Mouse (Mus musculus): ENCODE results near the gene Entpd6. TPM values are rescaled to one million over a fixed set of nuclear protein-coding genes. Genes with fewer than 3 reads are reported as not detected.

Gene Entpd6
- total and polyA plus RNA-seq, 2 experiments from 2014 or later: 17.3 to 25.8 TPM

DNA sequence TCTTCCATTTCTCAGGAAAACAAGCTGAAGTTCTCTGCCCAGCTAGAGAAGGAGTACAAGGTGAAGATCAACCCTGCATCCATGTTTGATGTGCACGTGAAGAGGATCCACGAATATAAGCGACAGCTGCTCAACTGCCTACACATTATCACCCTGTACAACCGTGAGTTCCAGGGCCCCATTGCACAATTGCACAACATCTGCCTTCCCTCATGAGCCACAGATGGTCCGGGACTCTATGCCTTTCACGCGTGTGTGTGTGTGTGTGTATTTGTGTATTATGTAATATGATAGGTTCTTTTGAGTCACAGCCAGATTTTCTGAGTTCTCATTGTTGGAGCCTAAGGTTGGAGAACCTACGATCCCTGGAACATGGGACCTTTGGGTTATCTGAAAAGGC is 71.9 kb downstream of the Entpd6 start:
- no peak overlapping the region for H3K27ac ChIP-seq (ENCODE audit: low read depth)
- H3K9ac ChIP-seq (replicated peaks; ENCODE audit: low read depth, low read length): no peak overlapping the region
- no peak for DNase-seq (ENCODE audit: low spot score)
- H3K4me1 ChIP-seq (ENCODE audit: control insufficient read depth, insufficient read depth): no peaks in the 10 kb centered on the region
- no peak overlapping the region for H3K4me2 ChIP-seq (ENCODE audit: low read depth, low read length)
- H3K27me3 ChIP-seq (ENCODE audit: control insufficient read depth, insufficient read depth, low read length): no peaks in the 10 kb centered on the region
- H3K4me3 ChIP-seq (ENCODE audit: low read depth, low read length): no peak overlapping the region
- WGBS: 89% methylated on average over 8 of the region's 8 CpGs
- ATAC-seq (ENCODE audit: insufficient read depth, low read depth): no peak
- TF ChIP-seq EP300 (IDR thresholded peaks at IDR 0.05; ENCODE audit: low read depth) (no peak), CTCF (IDR thresholded peaks at IDR 0.05; ENCODE audit: low read depth) (no peak)
- peaks cover 100% of the 10 kb centered on the region for H3K36me3 ChIP-seq (replicated peaks; ENCODE audit: control insufficient read depth, insufficient read depth, low read length)
- H3K9me3 ChIP-seq (replicated peaks; ENCODE audit: control insufficient read depth, low read length): no peaks in the 10 kb centered on the region

Other genes starting within 250 kb of the Entpd6 start
- not detected in 2 replicates for gene Cst7, start 178.6 kb upstream of the Entpd6 start, total RNA-seq (2014; rRNA removed; ENCODE audit: low replicate concordance)
- gene Cst7, start 178.6 kb upstream of the Entpd6 start, polyA plus RNA-seq (2015; fragmentation: Nextera tagmentation; extraction: Ambion mirVana): 0.12 and 0.16 TPM in 2 replicates
- gene Apmap, start 140.5 kb upstream of the Entpd6 start, total RNA-seq (2014; rRNA removed; ENCODE audit: low replicate concordance): 8.5 and 14.4 TPM in 2 replicates
- 19.0 and 19.8 TPM in 2 replicates for gene Apmap, start 140.5 kb upstream of the Entpd6 start, polyA plus RNA-seq (2015; fragmentation: Nextera tagmentation; extraction: Ambion mirVana)
- gene Acss1, start 80.5 kb upstream of the Entpd6 start, total RNA-seq (2014; rRNA removed; ENCODE audit: low replicate concordance): 43.0 and 59.2 TPM in 2 replicates
- gene Acss1, start 80.5 kb upstream of the Entpd6 start, polyA plus RNA-seq (2015; fragmentation: Nextera tagmentation; extraction: Ambion mirVana): 17.0 and 18.5 TPM in 2 replicates
- gene Vsx1, start 59.7 kb upstream of the Entpd6 start, total RNA-seq (2014; rRNA removed; ENCODE audit: low replicate concordance): not detected in 2 replicates
- gene Vsx1, start 59.7 kb upstream of the Entpd6 start, polyA plus RNA-seq (2015; fragmentation: Nextera tagmentation; extraction: Ambion mirVana): not detected in 2 replicates
- gene Pygb, start 37.7 kb downstream of the Entpd6 start, total RNA-seq (2014; rRNA removed; ENCODE audit: low replicate concordance): 489 and 581 TPM in 2 replicates
- gene Pygb, start 37.7 kb downstream of the Entpd6 start, polyA plus RNA-seq (2015; fragmentation: Nextera tagmentation; extraction: Ambion mirVana): 255 and 282 TPM in 2 replicates
- 32.6 and 41.4 TPM in 2 replicates for gene Abhd12, start 155.7 kb downstream of the Entpd6 start, total RNA-seq (2014; rRNA removed; ENCODE audit: low replicate concordance)
- 31.5 and 34.0 TPM in 2 replicates for gene Abhd12, start 155.7 kb downstream of the Entpd6 start, polyA plus RNA-seq (2015; fragmentation: Nextera tagmentation; extraction: Ambion mirVana)
- gene Gins1, start 156.4 kb downstream of the Entpd6 start, total RNA-seq (2014; rRNA removed; ENCODE audit: low replicate concordance): 1.6 and 33.1 TPM in 2 replicates
- gene Gins1, start 156.4 kb downstream of the Entpd6 start, polyA plus RNA-seq (2015; fragmentation: Nextera tagmentation; extraction: Ambion mirVana): 7.8 and 10.0 TPM in 2 replicates

Data from heart, postnatal 0 days (tissue).